Mouse (Mus musculus) gastrocnemius, postnatal 36 days (tissue): ENCODE measurements around the gene Arid1a. TPM values are rescaled to one million over a fixed set of nuclear protein-coding genes. Genes with fewer than 3 reads are reported as not detected.
"Not testable (repeated sequence)": the region's sequence is repeated elsewhere in the genome, so short reads cannot be mapped to it uniquely, and the experiment has no call there.

ENCODE experiments used
- DNase-seq, 2 experiments: peaks; one replicate each; pipeline ENCODE4 v3.0.0; 2022
- intact Hi-C: fragments of 180-260 bp; cut with DNase I; formaldehyde crosslinking; loops from one replicate; pipeline ENCODE4 v1.15.1; 2025
- total RNA-seq, 2 experiments: library from RNA; stranded (reverse); gene quantifications; 2 replicates each; pipeline ENCODE4 v1.2.3; 2021

Gene Arid1a
- total RNA-seq, 2 experiments from 2014 or later: 18.1 to 24.4 TPM

DNA sequence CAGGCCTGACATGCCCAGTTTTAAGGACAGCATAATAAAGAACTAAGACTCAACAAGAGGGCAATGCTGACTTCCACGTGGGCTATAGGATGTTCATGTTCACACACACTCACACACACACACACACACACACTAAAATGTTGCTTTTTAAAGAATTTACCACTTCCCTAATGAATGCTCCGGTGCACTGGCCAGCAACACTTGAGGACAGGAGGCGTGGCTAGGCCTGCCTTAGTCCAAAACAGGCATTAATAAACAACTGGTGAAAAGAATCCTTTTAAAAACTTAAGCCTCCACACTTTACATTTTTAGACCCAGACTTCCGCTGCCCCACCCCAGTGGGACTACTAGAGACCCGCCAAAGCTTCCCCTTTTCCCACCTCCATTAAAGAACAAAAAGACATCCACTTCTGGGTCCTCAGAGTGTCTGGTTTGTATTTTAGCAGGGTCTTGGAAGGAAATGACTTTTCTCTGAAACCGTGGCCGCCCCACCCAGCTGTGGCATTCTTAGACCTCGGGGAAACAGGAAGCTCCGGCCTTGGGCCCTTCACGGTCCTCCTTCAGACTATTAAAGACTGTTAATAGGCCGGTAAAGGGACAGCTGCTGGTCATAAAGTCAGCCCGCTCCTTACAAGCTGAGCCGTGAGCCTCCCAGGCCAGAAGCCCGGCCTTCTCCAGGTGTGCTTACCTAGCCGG, 96.9 kb downstream of the Arid1a start:
- DNase-seq: peak; percentile 36 to 61
- intact Hi-C loops: no loop called here

DNA sequence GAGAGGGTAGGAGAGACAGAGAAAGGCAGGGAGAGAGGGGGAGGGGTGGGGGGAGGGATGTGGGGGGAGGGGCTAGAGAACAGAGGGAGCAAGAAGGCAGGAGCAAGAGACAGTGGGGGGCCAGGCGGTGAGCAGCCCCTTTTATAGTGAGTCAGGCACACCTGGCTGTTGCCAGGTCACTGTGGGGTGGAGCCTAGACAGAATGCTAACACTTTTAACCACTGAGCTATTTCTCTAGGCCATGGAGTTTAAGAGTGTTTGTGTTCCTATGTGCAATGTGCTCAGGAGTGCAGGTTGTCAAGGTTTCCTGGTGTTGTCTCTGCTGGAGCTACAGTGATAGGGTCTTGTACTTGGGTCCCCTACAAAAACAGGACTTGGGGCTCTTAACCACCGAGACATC, 97.8 kb downstream of the Arid1a start:
- intact Hi-C loops: no loop called here
- DNase-seq: no peak

DNA sequence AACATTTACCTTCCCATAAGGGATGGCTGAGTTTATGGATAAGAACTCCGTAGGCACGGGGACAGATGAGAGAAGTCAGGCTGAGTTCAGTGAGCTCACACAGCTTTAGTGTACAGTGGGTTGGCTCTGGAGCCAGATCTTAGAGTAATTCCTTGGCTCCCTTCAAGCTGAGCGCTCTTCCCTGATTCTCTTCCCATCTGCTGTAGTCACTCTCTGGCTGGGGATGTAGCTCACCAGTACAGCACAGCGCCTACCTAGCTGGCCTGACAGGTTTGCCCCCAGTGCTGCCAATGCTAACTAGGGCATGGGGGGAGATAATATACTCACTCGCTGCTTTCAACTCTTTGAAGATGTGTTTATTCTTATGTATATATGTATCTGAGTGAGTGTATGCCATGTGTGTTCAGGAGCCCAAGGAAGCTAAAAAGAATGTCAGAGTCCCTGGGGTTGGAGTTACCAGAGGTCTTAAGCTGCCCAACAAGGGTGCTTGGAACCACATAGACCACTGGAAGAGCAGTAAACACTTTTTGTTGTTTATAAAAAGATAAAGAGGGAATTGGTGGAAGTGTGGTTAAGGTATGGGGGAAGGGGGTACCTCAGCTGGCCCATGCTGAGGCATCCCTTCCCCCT, 98.6 kb downstream of the Arid1a start:
- DNase-seq: no peak
- intact Hi-C loops: no loop called here

DNA sequence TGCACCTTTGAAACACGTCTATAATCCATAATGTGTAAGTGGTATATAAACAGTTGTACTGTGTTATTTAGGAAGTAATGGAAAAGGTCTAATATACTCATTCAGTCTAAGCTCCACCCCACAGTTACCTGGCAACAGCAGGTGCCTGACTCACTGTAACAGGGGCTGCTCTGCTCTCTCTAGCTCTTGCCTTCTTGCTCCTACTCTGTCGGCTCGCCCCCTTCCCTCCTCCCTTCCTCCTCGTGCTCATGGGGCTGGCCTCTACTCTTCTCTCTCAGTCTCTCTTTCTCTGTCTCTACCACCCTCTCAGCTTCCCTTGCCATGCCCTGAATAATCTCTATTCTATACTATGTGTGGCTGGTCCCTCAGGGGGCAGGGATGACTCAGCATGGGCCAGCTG, 99.6 kb downstream of the Arid1a start:
- DNase-seq: no peak
- intact Hi-C loops: no loop called here

DNA sequence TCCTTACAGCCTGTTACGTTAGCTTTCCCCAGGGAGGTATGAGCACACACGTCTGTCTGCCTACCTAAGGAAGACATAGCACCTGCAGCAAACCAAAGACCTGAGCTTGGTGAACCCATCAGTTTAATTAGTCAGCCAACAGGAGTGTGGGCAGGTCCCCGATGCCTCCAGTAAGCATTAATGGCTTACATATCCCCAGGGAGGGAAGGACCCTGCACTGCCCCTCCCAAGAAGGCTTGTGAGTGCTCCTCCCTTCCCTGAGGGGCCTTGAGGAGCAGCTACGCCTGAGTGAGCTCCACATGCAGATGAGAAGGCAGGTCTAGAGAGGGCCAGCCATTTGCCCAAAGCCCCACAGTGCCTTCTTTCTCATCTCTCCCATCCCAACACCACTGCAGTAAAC, 100.3 kb downstream of the Arid1a start:
- no peak for DNase-seq
- intact Hi-C loops: no loop called here

DNA sequence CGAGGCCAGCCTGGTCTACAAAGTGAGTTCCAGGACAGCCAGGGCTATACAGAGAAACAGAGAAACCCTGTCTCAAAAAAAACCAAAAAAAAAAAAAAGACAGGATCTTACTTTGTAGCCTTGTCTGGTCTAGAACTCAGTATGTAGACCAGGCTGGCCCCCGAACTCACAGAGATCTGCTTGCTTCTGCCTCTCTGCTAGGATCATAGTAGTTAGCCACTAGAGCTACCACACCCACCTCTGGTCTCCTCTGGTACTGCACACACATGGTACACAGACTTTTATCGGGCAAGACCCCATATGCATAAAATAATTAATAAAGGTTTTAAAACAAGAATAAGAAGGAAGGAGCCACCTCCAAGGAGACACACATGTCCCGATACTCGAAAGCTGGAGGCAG, 102.5 kb downstream of the Arid1a start:
- DNase-seq, intact Hi-C loops: not testable (repeated sequence)

DNA sequence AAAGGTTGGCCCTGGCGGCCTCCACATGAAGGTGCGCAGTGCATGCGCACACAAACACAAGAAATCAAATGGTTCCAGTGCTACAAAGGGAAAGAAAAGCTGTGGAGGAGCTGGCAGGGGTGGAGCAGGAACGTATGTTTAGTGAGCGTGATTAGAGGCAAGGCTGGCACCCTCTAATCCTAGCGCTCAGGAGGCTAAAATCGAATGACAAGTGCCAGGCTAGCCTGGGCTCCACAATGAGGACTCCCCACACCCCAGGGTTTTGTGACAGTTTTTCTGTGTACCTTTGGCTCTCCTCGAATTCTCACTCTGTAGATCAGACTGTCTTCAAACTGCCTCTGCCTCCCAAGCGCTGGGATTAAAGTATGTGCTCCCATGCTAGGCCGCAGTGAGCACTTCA, 103.8 kb downstream of the Arid1a start:
- intact Hi-C loops: no loop called here
- no peak for DNase-seq

DNA sequence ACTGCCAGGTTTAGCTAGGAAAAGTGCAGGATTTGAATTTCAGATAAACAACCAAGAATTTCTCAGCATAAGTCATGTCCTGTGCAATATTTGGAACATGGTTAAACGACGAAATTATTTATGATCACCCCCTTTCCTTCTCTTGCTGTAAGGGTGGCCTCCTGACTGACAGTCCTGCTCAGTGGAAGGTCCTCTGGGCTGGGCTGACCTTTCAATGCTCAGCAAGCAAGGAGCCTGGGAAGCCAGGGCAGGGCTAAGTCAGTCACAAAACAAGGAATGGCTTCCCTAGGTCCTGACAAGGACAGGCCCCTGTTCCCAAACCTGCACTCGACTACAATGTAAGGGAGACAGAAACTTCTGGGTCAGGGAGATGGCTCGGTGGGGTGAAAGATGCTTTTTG, 104.6 kb downstream of the Arid1a start:
- DNase-seq: no peak

DNA sequence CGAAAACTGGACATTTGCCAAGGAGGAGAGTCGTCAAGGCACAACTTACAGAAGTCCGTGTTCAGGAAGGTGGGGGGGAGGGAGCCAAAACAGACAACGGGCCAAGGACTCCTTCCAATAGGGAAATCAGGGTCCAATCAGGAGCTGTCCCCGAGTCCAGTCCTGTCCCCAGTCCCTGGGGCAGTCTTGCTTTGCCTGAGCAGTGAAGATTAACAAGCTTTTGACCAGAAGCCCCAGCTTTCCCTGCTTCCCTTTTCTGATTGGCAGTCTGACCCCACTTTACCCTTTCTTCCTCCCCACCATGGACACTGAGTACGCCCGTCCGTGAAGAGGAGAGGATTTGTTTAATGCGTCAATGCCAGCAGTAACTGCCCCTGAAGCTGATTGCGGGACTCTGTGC, 105.1 kb downstream of the Arid1a start:
- intact Hi-C loops: no loop called here
- DNase-seq: no peak

More for the DNA sequence above, 104.6 kb downstream of the Arid1a start:
- intact Hi-C loops: no loop called here

DNA sequence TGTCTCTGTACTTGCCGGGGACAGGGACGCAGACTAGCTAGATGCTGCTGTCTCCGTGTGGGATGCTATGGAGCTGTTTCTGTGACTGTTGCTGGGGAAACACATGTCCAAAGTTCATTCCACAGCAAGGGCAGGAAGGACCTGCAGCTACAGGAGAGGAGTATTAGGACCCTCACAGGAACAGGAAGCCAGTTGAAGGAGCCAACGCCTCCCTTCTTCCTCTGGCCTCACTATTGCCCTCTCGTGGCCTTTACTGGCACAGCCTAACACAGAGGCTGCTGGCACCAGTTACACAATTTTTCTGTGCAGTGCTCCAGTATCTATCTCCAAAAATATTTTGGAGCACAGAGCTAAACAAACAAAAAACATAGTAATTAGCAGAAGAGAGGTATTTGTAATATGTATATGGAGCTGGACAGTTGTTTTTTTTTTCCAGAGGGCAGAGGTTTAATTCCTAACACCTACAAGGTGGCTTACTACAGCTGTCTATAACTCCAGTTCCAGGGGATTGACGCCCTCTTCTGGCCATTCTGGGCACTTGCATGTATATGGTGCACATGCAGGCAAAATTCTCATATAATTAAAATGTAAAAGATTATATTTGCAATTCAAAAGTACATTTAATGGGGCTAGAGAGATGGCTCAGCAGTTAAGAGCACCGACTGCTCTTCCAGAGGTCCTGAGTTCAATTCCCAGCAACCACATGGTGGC, 106.4 kb downstream of the Arid1a start, which contains the start of gene Zdhhc18:
TSS of gene Zdhhc18 (minus strand) at position 166 of the 711 bp plus-strand sequence.
- intact Hi-C loops: loop anchor here (1.0 kb wide), 1 partner anchor 58 kb away; no protein-coding TSS in a partner anchor
- DNase-seq: peak; percentile 74 to 78

DNA sequence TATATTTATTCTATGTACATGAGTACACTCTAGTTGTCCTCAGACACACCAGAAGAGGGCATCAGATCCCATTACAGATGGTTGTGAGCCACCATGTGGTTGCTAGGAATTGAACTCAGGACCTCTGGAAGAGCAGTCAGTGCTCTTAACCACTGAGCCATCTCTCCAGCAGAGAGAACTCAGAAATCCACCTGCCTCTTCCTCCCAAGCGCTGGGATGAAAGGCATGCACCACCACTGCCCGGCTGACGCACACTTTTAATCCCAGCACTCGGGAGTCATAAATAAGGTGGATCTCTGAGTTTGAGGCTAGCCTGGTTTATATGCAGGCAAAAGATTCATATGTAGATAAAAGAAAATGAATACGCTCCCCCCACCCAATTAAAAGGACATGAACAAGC, 107.1 kb downstream of the Arid1a start:
- intact Hi-C loops, DNase-seq: not testable (repeated sequence)

DNA sequence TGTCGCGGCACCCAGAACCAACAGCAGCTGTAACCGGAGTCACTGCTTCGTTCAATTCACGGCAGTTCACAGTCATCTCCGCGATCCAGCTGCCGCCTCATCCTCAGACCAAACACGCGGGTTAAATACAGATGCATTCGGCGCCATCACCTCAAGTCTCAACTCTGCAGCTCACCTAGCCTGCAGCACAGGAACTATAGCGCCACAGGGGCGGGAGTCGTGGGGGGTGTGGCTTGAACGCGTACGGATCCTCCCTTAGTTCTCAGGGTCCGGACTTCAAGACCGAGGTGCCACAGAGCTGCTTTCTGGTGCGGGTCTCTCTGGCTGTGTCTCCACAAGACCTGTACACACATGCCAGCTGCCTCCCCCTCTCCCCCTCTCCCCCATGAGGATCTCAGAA, 110.9 kb downstream of the Arid1a start:
- no peak for DNase-seq
- intact Hi-C loops: no loop called here

DNA sequence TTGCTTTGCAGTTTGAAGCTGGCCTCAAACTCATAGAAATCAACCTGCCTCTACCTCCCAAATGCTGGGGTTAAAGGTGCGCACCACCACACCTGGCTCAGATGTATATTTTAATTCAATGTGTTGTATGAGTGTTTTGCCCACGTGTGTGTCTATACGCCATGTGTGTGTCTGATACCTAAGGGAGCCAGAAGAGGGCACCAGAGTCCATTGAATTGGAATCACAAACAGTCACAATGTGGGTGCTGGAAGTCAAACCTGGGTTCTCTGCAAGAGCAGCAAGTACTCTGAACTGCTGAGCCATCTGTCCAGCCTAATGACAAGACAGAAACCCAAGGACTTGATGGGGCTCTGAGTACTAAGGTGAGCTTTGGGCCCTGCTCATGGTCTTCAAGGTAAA, 111.4 kb downstream of the Arid1a start:
- DNase-seq: no peak
- intact Hi-C loops: no loop called here

DNA sequence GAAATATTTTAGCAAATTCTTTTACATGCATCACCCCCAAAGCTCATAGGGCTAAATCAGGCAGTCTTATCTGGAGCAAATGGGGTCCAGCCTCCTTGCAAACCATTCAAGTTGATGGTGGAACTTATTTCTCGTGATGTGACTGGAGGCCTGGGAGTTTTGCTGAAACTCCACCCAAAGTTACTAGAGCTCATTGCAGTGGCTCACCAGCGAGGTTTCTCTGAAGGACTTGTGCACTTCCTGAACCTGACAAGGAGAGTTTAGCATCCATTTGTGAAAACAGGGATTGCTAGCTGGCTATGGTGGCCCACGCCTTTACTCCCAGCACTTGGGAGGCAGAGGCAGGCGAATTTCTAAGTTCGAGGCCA, 122.5 kb downstream of the Arid1a start:
- intact Hi-C loops: no loop called here
- no peak for DNase-seq

DNA sequence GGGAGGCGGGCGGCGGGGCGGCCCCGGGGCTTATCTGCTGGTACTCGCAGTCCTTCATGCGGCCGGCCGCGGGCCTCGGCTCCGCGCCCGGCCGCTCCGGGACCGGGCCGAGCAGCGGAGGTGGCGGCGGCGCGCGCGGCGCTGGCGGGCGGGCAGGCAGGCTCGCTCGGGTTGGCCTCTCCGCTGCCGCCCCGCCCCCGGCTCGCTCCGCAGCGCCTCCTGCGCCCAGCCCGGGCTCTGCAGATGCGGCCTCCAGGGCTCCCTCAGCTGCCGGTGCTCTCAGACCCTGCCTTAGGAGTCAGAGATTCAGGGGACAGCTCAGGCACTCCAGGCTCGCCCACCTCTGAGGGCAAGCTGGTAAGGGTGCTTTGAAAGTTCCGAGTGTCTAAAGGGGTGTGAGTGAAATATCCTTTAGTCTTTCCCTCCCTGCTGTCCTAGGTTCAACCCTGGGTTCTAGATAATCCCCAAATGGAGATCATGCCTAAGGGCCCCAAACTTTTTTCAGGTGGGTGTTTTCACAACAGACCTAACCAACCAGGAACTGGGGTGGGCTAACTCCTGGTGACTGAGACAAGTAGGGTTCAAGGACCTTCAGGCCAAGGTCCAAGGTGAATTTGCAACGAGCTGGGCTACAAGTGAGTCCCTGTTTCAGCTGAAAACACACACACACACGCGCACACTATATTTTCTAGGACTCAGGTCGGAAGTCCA, 123.1 kb downstream of the Arid1a start:
- intact Hi-C loops: no loop called here
- DNase-seq: peak; percentile 84 to 87

DNA sequence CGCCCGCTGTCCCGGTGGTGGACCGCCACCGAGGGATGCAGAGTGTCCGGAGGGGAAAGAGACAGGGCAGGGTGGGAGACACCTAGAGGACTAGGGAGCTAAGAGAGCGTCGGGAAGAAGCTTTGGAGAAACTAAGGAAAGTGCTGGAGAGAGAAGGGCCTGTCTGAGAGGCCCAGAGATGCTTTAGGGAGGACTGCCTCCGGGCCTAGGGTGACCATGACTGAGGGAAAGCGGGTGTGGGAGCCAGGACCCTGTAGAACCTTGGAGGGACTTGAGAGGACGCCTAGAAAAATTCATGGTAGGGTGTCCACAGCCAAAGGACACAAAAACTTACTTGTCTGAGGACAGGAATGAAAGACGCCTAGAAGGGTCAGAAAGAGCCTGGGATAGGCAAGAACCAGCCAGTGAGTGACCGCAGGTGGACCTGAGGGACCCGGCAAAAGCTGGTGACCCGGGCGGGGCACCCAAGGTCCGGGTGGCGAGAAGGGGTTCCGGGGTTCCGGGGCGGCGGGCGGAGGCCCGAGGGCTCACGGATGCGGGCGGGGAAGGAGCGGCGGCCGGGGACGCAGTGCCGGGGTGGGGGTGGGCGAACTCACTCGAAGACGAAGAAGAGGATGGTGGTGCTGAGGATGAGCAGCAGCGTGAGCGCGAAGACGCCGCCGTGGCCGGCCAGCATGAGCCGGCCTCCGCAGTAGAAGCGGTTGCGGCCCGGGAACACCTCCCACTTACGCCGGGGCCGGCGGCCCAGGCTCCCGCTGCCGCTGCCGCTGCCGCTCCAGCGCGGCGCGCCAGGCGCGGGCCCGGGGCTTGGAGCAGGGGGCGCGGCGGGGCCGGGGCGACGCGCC, 123.9 kb downstream of the Arid1a start:
- intact Hi-C loops: no loop called here
- peak in 1 of 2 experiments; percentile 31 for DNase-seq

DNA sequence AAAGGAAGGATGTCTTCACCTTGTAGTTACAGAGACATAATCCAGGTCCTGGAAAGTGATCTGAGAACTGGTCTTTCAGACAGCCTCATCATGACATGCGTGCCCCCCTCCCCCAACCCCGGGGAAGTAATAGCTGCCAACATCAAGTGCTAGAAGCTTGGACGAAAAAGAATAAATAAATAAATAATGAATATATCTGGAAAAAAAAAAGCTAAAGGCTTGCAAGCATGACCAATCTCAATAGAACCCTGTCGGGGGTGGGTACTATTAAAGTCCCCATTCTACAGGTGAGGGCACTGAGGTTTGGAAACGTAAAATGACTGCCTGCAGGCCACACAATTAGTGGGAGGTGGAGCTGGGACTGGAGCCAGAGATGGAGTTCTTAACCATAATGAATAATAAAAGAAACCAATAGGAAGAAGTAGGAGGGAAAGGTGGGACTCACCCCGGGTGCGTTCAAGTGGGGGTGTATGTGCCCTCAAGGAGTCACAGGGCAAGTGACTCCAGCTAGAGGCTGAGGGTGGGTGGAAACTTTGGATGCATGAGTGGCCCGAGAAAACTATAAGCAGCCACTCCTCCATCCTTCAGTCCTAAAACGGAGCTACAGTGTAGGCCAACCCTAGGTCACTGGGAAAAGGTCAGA, 124.7 kb downstream of the Arid1a start:
- intact Hi-C loops: no loop called here
- DNase-seq: no peak

DNA sequence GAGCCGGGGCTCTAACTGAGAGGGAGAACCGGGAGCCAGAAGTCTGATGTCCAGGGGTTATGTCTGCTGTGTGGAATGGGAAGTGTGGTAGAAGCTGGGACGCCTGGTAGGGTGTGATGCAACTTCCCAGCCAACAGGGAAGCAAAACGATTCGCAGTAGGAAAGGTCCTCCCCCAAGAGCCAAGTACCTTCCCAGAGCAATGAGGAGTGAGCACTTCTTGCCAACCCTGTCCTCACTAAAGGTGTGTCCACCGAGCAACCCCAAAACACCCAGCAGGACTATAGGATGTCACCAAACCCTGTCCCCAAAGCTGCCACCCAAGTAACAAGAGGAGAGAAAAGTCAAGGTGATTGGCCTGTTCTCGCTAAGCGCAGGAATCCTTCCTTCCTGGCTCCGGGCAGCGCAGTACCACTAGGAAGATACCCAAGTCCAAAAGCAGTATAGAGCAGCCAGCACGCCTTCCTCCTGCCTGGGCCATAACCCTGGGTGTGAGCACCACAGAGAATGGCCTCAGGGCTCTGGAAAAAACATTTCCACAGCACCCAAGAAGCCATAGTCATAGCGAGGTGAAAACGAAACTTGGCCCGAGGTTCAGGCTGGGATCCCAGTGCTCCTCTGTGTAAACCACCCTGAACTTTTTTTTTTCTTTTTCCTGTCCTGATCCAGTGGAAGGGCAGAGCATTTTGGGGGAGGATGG, 125.3 kb downstream of the Arid1a start:
- DNase-seq: peak in 1 of 2 experiments; percentile 32
- intact Hi-C loops: no loop called here

DNA sequence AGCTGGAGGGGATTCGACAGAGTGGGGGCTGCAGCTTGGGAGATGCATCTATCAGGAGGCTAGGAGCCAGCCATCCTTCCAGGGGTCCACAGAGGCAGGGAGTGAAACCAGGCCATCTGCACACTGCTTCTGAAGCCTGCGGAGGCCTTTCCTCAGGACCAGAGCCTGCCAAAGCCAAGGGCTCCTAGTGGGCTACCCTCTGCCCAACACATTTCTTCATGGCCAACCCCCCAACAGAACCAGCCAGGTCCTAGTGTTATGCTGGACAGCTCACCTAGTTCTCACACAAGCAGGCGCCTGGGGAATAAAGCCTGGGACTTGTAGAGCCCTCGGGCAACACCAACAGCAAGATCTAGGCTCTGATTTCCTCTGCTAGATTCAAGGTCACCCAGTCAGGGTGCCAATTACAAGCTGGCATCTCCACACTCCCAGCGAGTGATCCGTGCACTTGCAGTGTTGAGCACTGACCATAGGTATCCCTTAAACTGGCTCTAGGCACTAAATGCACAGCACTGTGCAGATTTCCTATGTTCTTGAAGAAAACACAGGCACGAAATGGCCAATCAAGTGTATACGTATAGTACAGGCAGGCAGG, 126.1 kb downstream of the Arid1a start:
- DNase-seq: no peak
- intact Hi-C loops: no loop called here
